Mouse (Mus musculus) mesoderm, embryonic 11.5 days (tissue): ENCODE data around the gene Lsm3.
"Not testable (repeated sequence)": the region's sequence is repeated elsewhere in the genome, so short reads cannot be mapped to it uniquely, and the experiment has no call there.

ENCODE experiments used
- DNase-seq: peaks from one replicate; pipeline ENCODE4 v3.0.0-alpha.2; 2012; ENCODE audit warnings: low read depth, low spot score

Gene Lsm3

GRCm38 (mm10) chr6:91515545-91516449 is at the start of gene Lsm3, which contains the start of gene Xpc:
TSS of gene Lsm3 (plus strand) at chr6:91515928.
TSS of gene Xpc (minus strand) at chr6:91515888.
- DNase-seq = peak; percentile 98

DNA sequence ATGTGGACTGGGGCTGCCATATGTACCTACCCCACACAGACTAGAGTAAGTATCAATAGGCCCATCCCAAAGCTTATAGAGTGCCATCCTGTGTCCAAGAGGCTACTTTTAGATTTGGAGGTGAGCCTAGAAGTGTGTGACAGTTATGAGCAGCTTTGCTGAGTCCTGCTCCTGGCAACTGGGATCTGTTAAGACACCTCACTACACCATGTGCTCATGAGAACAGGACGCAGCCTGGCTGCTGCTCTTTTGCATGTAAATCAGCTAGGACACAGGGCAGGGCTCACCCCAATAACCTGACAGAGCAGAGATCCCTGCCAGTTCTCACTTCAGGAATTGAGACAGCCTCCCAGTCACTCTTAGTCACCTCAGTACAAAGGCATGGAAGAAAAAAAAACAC is 48.6 kb upstream of the Lsm3 start:
- no peak for DNase-seq

DNA sequence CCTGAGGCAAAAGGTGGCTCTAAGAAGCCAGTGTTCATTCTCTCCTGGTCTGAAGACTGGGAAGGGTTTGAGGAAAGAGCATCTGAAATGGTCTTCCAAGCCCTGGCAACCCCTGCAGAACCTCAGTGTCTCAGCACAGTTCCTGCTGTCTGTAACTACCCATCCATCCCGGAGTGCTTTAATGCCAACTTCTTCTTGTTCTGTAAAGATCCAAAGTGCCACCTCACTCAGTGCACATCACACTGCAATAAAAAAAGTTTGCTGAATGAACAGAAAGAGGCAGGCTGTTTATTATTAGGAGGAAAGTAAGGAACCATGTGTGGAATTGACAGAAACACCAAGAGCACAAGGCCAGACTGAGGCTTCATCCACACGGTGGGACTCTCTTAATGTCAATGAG is 45.0 kb upstream of the Lsm3 start:
- no peak for DNase-seq

DNA sequence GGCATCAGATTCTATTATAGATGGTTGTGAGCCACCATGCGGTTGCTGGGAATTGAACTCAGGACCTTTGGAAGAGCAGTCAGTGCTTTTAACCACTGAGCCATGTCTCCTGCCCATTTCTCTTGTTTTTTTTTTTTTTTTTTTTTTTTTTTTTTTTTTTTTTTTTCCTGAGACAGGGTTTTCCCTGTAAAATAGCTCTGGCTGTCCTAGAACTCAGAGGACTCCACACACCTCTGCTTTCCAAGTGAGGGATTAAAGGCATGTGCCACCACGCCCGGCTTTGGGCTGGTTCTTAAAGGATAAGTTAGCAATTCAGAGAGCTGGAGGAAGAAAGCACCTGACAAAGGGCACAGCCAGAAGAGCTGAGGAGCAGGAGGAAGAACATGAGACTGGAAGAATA is 44.3 kb upstream of the Lsm3 start:
- DNase-seq = not testable (repeated sequence)

GRCm38 (mm10) chr6:91472319-91472718 is 43.4 kb upstream of the Lsm3 start:
- no peak for DNase-seq

GRCm38 (mm10) chr6:91472868-91473804 is 42.6 kb upstream of the Lsm3 start, which contains the start of the genes Chchd4 and Tmem43:
TSS of gene Chchd4 (minus strand) at chr6:91473546.
TSS of gene Tmem43 (plus strand) at chr6:91473703.
- peak; percentile 100 for DNase-seq

DNA sequence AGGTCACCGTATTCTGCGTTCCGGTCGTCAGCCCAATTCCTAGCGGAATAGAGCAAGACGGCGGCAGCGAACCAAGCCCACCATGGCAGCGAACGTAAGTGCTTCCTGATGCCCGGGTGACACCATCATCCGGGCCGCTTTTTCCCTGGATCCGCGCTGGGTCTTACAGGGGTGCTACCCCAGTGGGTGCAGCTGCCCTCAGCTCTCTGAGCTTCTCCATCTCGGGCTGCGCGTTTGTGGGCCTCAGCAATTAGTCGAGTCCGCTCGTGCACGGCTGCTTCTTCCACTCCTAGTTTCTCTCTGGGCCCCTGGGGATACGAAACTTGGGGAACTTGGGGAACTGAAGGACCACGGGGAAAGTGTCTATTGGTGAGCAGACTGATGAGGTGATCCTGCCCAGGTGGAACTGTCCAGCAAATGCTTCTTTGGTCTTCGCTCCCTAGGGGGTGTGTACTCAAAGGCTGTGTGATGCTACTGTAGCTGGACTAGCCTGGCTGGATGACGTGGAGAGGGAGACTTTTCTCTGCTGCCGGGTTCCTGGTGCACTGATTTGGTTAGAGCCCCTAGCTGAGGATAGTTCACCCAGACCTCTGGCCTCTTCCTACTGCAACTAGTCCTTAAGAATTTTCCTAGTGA is 41.8 kb upstream of the Lsm3 start:
- DNase-seq = peak; percentile 23

- no peak for DNase-seq
These were observed 41.1 kb upstream of the Lsm3 start for GRCm38 (mm10) chr6:91474441-91475190.

- DNase-seq = no peak
These were observed 39.2 kb upstream of the Lsm3 start for GRCm38 (mm10) chr6:91476541-91476940.

DNA sequence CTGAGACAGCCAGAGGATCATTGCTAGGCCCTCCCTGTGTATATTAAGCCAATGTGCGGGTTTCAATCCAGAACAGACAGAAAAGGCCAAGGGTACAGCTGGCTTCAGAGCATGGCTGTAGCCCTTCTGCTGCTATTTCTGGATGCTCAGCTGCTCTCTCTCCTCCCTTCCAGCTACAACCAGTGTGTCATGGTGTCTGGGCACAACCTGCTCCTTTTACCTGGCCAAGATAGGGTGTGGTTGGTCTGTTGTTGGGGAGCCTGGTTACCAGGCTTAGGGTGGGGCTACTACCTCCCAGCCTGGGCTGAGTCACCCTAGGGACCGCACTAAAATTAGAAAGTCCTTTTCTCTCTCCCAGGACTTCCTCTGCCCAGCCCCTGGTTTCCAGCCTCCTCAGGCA is 32.4 kb upstream of the Lsm3 start:
- DNase-seq = no peak

DNA sequence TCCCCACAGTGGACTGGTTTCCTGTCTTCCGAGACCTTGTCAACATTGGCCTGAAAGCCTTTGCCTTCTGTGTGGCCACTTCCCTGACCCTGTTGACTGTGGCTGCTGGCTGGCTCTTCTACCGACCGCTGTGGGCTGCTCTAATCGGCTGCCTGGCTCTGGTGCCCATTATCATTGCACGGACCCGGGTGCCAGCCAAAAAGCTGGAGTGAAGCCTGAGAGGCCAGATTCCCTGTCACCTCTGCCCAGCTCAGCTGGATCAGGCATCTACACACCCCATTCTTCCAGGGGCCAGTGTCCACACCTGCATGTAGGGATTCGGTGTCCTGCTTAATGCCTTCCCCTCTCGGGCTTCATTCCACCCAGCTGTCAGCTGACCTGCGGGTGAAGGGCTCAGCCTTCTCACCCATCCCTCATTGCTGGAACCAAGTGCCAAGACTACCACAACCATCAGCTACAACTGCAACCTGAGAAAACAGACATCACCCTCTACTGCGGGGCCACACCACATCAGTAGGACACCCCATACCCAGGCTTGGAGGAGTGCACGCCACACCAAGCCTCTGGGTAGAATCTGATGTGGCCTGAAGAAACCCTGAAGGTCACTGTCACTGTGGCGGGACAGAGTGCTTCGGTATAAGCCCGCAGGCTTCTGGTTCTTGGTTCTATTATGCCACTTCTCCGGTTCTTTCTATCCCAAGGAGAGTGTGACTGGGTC is 28.8 kb upstream of the Lsm3 start:
- no peak for DNase-seq

- DNase-seq = no peak
These were observed 27.1 kb upstream of the Lsm3 start for GRCm38 (mm10) chr6:91488496-91489212.

DNA sequence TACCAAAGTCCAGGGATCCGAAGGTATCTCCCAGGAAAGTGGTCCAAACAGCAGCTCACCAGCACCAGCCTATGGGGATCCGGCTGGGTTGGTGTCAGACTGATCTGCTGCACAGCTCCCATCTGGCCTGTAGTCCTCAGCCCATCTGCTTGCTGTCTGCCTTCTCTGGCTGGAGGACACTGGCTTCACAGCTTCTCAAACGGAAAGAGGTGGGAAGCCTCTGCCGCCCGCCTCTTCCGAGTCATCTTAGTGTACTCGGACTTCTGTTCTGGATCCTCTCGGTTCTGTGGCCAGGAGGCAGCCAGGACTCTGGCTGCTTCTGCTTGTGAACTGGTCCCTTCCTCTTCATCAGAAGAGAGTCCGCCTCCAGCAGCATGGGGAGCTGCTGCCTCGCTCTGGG is 25.9 kb upstream of the Lsm3 start:
- no peak for DNase-seq

DNA sequence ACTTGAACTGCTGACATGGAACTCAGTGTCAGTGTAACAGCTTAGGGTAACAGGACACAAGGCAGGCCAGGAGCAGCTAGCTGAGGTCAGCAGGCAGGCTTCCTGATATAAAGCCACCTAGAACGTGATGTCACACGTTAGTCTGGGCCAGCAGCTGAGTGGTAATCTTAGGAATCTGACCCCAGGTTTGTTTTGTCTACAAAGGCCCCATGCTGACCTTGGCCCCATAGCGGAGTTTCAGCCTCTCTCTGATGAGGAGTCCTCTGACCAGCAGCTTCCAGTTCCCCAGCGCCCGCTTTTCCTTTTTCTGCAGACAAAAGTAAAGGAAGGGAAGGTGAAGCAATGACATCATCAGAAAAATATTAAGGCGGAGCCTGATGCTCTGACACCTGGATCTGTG is 24.7 kb upstream of the Lsm3 start:
- DNase-seq = no peak

DNA sequence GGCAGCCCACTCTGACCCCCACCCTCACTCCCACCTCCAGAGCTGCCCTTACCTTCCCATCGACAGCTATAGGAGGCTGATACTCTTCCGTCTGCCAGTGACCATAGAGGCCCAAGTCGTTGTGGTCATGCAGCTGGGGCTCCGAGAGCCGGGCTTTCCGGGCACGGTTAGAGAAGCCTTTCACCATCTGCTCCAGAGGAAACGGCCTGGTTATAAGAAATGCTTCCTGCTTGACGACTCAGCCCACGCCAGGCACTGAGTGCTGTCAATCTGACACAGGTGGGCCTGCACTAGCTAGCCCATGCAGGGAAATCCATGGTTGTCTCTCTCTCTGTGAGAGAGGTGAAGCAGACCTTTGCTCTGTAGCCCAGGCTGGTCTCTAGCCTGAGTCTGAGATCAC is 22.7 kb upstream of the Lsm3 start:
- DNase-seq = no peak

DNA sequence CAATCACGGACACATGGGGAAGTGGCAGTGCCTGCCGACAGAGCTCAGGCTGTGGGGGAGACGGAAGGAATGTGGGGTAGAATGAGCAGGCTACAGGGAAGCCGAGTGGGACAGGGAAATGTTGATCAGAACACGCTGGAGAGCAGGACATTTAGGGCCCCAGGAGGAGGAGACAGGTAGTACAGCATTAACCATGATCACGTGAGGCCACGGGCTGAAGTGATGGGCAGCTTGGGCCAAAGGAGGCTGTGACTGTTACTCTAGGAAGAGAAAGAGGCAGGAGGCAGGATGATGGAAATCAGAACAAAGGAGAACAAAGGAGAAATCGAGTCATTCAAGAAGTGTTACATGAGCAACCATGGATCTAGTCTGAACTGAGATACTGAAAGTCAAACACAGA is 21.2 kb upstream of the Lsm3 start:
- no peak for DNase-seq

DNA sequence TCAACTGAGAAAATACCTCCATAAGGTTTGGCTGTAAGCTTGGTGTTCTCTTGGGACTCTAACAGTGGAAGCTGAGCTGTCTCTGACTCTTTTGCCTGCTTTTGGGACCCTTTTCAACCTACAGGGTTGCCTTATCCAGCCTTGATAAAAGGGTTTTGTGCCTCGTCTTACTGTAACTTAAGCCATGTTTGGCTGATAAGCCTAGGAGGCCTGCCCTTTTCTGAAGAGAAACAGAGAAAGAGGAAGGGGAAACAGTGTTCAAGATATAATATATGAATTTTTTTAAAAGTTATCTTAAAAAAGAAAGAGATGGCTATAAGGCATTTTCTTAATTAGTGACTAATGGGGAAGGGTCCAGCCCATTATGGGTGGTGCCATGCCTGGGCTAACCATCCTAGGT is 12.4 kb upstream of the Lsm3 start:
- DNase-seq = no peak

GRCm38 (mm10) chr6:91506036-91506435 is 9.7 kb upstream of the Lsm3 start:
- DNase-seq = no peak

GRCm38 (mm10) chr6:91508041-91508440 is 7.7 kb upstream of the Lsm3 start:
- DNase-seq = no peak

DNA sequence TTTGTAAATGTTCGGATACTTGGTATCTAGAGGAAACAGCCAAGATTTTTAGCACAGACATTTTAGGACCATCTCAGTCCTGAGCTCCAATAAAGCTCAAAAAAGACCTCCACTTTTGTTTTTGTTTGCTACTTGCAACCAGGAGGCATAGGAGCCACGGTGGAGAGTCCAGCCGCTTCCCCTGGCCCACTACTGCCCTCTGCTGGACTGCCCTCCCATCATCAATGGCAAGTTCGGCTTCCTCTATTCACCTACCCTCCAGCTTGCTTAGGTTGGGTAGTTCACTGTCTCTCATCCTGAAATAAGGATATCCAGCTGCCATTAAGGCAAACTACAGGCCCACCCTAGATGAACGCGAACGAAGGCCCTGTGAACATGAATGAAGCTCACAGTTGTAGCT is 6.4 kb upstream of the Lsm3 start:
- DNase-seq = peak; percentile 65
